Mouse (Mus musculus): ENCODE measurements at regions not wholly inside any gene's neighbourhood (a gene's known extent, or its start where the extent isn't known, plus 50 kb on each side); places are given as distances from the start of the nearest gene placed in this dataset.

GRCm38 (mm10) chr2:147942591-147942990 is 104.2 kb downstream of the Foxa2 start:
- TF ChIP-seq CTCF (IDR thresholded peaks at IDR 0.05; ENCODE audit: control insufficient read depth, insufficient read depth, low read length) (no peak), POLR2A (IDR thresholded peaks at IDR 0.05; ENCODE audit: borderline replicate concordance, control insufficient read depth, low read depth, low read length) (no peak)
